Mouse (Mus musculus): ENCODE data around the gene Slit3.

DNA sequence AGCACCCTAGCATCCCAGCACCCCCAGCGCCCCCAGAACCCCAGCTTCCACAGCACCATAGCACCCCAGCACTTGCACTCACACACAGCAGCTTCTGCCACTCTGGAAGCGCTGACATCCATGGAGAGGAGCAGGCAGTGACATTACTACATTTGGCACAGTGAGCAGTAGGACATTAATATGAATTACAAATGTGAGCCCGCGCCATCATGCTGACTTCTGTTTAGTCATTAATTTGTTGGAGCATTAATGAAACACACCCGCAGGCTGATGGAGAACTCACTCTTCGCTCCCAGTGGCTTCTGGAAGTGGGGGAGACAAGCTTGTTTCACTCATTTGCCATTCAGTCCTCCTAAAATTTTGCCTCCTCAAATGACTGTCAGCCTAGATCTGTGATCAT, 476.9 kb downstream of the Slit3 start:
- no peak for TF ChIP-seq POLR2A (IDR thresholded peaks at IDR 0.05; ENCODE audit: low read depth, low read length)
- no peak for TF ChIP-seq CTCF (IDR thresholded peaks at IDR 0.05; ENCODE audit: extremely low read depth, insufficient read length, insufficient replicate concordance, low read depth, low read length)
